Mouse (Mus musculus) telencephalon, adult 2 months (tissue): ENCODE data around the gene Btbd2.

ENCODE experiments used
- DNase-seq: peaks from one replicate; pipeline ENCODE4 v3.0.0-alpha.2; 2011; ENCODE audit warnings: low read depth, low spot score

The Btbd2 gene

GRCm38 (mm10) chr10:80687850-80688249 is 31.0 kb upstream of the Btbd2 start:
- no peak for DNase-seq

- DNase-seq: no peak
Measured at GRCm38 (mm10) chr10:80686617-80687016, 29.7 kb upstream of the Btbd2 start.

- DNase-seq: no peak
Measured at GRCm38 (mm10) chr10:80684984-80685383, 28.1 kb upstream of the Btbd2 start.

DNA sequence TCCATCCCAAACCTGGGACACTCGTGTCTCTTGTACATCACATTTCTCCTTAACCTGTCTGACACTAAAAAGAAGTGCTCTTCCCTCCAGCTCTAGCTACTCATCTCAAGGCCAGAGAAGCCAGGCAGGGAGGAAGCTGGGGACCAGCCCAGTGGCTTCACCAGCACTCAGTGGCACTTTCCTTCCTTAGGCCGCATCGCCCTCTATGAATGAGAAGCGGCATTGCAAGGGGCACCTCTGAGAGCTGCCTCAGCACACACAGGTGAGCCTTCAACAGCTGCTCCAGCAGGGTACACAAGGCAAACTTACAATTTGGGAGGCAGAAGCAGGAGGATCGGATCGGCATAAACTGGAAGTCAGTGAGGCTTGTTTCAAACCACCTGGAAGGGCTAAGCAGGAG is 27.3 kb upstream of the Btbd2 start:
- DNase-seq: no peak

- DNase-seq: no peak
Measured at GRCm38 (mm10) chr10:80683647-80684046, 26.8 kb upstream of the Btbd2 start.

GRCm38 (mm10) chr10:80682003-80682402 is 25.1 kb upstream of the Btbd2 start:
- no peak for DNase-seq

GRCm38 (mm10) chr10:80680260-80680696 is 23.4 kb upstream of the Btbd2 start:
- DNase-seq: no peak

DNA sequence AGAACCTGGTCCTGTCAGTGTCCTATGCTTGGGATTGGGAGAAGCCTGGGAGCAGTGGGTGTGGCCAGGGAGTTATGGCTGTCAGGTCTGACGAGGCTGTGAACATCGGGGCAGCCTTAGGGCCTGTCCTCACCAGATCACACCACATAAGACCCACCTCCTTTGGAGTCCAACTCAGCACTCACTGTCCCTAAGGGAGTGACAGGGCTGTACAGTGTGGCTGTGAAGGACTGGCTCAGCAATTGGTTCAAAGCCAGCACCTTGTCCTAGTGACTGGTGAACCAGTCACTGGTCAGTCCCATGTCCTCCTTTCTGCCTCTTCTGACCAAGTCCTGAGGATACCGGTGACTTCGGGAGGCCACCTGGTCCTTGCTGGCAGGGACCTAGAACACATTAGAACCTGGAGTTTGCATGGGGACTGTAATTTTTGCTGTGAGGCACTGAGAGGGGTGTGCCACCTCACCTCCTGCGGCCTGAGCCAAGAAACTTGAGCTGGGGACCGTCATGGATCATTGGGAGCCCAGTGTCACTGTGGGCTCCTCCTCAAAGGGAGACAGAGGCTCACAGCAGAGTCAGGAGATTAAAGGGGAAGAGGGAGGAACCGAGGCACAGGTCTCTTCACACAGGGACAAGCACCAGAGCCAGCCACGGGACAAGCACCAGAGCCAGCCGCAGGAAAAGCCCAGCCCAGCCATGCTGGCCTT is 22.8 kb upstream of the Btbd2 start:
- DNase-seq: no peak

DNA sequence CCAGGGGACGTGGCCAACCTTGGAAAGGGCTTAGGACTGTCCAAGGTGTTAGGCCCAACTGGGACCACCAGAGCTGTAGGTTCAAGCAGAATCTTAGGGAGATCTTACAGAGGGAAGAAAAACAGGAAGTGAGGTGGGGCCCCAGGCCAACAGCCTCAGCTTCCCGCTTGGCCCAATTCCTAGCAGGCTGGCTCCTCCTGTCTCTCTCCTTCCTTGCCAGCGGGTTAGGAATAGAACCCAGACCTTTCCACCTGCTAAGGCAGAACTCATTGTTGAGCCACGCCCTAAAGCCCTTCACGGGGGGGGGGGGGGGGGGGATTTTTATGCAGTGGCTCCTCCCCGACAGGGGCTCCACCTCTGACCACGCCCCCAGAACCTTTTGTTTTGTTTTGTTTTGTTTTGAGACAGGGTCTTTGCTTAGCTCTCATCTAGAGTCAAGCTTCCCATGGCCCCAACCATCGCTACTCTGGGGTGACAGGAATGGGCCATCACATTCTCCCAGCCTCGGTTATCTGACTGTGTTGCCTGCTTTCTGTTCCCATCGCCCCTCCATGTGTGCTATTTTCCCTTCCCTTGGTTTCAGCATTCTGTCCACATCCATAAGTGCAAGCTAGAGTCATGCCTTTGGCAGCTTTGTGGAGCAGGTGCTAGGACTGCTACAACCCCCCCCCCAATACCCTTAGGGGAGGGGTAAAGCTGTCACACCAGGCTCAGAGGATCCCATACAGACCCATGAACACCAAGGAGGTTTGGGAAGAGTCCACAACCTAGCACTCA is 21.9 kb upstream of the Btbd2 start:
- DNase-seq: no peak

DNA sequence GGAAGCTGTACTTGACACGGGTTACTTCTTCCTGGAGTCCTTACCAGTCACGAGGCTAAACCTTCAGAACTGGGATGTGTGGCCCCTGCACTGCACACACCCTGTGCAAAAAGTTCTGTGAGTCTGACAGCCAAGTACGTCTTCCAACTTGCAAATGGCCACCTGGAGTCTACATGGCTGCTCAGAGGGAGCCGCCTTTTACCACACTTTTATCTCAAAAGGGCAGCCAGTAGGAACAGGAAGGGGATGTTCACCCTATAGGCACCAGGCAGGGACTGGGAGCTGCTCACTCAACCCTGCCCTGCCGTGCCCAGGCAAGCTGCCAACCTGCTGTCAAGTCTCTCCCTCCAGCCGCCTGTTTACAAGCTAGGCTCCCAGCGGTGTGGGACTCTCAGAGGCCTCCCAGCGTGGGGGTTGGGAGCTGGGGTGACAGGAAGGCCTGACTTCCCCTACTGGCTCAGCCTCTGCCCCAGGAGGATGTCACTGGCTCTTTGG is 21.1 kb upstream of the Btbd2 start, which contains the start of gene Mknk2:
Mknk2 (minus strand) TSS at position 171 of the 495 bp plus-strand sequence.
- DNase-seq: no peak

GRCm38 (mm10) chr10:80677128-80677875 is 20.4 kb upstream of the Btbd2 start:
- DNase-seq: no peak

DNA sequence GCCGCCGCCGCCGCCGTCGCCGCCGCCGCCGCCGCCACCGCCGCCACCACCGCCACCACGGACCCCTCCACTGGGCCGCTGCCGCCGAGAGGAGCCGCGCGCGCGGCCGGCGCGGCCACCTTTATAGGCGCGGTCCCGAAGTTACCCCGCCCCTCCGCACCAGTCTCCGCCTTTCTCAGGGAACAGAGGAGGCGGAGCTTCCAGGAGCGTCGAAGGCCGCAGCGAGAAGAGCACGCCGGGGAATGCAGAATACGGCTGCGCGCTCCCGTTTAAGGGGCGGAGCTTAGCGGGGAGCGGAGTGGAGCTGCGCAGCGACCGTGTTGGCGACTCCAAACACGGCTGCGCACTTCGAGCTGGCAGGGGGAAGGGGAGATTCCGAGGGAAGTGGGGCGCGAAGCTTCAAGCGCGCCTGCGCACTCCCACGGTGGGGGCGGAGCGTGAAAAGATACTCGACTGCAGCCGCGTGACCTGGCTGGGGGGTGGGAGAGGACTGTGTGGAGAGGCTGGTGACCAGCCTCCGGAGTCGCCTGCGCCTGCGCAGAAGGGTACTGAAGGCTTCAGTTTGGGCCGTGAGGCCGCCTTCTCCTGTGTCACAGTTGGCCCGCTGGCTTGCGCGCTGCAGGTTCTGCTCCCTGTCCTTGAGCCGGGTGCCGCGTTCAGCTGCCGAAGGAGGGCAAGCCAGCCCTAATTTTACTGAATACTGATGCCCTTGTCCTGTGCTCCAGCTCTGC is 19.5 kb upstream of the Btbd2 start:
- peak; percentile 99 for DNase-seq

GRCm38 (mm10) chr10:80675405-80676197 is 18.7 kb upstream of the Btbd2 start:
- DNase-seq: no peak

- no peak for DNase-seq
Measured at GRCm38 (mm10) chr10:80674851-80675404, 18.1 kb upstream of the Btbd2 start.

GRCm38 (mm10) chr10:80674161-80674711 is 17.4 kb upstream of the Btbd2 start:
- DNase-seq: no peak

DNA sequence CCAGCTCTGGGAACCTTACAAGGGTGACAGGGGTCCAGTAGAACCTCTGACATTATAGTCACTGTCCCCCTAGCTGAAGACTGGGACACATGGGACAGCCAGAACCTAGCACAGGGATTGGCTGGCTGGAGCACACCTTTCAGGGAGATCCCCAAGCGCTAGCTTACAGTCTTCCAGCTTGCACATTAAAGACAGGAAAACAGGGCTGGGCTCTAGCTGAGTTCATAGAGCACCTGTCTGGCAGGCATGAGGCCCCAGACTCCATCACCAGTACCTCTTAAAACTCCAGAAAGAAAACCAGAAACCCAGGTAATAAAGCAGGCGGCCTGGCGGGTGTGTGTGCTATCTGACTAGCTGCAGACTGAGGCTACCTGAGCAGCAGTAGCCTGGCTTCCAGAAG is 16.8 kb upstream of the Btbd2 start:
- no peak for DNase-seq

DNA sequence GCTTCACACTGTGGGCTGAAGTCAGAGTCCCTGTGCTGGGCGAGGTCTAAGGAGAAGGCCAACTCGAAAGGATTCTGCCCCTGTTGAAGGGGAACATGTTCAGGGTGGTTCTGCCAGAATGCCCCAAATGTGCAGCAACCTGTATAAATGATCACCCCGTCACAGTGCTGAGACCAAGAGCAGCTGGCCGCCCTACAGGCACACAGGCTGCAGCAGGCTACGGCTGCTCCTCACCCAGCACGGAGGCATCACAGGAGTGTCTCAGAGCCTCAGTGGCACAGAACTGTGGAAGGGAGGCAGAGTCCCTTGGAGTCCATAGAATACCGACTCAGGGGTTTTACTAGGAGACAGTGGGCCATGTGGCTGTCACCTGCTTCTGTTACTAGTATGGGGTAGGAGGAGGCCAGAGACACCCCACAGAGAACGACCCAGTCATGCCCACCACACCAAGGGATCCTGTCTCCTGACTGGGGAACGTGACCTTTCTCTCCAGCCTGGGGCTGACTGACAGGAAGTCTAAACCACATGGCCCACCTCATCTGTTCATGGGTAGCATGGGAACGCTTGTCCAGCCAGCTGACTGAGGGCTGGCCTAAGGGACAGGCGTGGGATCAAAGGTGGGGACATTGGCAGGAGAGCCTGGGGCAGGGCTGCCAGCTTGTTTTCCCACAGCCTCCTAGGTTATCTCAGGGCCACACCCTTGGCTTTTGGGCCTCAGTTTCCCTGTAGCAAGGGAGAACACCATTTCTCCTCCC is 15.2 kb upstream of the Btbd2 start:
- DNase-seq: no peak

DNA sequence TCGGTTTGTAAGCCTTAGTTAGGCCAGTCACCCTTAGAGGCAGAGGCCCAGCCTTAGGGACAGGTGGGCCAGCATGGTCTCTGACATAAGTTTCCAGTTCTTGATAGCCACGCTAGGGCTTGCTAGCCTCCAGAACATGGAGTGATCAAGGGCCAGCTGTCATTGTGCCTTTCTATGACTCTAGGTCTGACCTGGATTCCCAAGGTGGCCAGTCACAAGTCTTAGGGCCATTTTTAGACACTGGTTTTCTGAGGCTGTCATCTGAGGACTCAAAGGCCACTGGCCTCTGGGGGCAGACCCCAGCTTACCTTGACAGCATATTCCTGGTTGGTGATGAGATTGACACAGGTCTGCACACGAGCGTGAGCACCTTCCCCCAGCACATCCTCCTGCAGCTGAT is 14.4 kb upstream of the Btbd2 start:
- DNase-seq: no peak

- no peak for DNase-seq
Measured at GRCm38 (mm10) chr10:80670531-80670930, 13.7 kb upstream of the Btbd2 start.
